Mouse (Mus musculus): Measurements from ENCODE around the gene Itga10.
"Not testable (repeated sequence)": the region's sequence is repeated elsewhere in the genome, so short reads cannot be mapped to it uniquely, and the experiment has no call there.

Itga10 gene

DNA sequence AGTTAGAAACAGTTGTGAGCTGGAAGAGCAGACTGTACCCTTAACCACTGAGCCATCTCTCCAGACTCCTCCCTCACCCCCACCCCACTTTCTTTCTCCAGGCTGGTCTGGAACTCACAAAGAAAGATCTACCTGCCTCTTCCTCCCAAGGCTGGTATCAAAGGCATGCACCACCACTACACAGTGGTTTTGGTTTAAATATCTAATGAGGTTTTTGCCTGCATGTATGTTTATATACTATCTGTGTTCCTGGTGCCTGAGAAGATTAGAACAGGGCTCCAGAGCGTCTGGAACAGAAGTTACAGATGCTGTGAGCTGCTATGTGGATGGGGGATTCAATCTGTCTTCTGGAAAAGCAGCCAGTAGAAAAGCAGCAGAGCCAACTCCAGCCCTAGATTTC lies 11.4 kb upstream of the Itga10 start:
- ATAC-seq (ENCODE audit: insufficient number of reproducible peaks, low FRiP score, low TSS enrichment): no peak

DNA sequence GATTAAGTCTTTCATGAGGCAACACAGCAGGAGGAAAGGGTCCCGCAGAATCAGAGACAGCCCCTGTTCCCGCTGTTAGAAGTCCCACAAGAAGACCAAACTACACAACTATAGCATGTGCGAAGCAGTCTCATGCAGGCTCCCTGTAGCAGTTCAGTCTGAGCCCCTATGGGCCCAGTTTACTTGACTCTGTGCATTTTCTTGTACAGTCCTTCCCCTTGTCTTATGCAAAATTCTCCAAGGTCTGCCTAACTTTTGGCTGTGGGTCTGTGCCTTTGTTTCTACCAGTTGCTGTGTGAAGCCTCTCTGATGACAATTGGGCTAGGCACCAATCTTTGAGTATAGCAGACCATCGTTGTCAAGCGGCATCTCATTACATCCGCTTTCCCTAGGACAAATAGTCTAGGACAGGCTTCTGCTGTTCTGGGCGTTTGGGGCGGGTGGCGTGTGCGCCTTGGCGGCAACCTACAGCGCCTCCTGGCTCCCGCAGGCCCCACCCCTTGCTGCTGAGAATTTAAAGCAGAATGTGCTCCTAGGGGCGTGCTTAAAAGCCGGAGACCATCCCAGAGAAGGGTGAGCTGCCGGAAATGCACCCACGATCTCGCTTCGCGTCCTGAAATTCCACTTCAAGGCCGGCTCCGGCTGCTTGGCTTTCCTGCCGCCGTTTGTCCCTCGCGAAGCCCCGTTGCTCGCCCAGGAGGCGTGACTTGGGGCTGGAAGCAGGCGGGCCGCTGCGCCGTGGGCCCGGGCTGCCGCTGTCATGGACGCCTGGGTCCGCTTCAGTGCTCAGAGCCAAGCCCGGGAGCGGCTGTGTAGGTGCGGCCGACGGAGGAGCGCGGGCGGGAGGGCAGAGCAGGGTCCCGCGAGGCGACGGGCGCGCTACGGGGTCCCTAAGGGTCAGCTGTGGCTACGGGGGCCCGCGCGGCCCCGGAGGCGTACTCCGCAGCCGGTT lies 10.2 kb upstream of the Itga10 start, which contains the start of the genes Pex11b and Gm42957:
Gene Pex11b (plus strand): TSS at position 449 of the 952 bp plus-strand sequence.
Gene Gm42957 (plus strand): TSS at position 547 of the 952 bp plus-strand sequence.
- ATAC-seq (ENCODE audit: insufficient number of reproducible peaks, low FRiP score, low TSS enrichment): peak; percentile 75; the same call in 1 of the 2 replicates

GRCm38 (mm10) chr3:96635906-96636305 lies 9.5 kb upstream of the Itga10 start:
- no peak for ATAC-seq (ENCODE audit: insufficient number of reproducible peaks, low FRiP score, low TSS enrichment)

DNA sequence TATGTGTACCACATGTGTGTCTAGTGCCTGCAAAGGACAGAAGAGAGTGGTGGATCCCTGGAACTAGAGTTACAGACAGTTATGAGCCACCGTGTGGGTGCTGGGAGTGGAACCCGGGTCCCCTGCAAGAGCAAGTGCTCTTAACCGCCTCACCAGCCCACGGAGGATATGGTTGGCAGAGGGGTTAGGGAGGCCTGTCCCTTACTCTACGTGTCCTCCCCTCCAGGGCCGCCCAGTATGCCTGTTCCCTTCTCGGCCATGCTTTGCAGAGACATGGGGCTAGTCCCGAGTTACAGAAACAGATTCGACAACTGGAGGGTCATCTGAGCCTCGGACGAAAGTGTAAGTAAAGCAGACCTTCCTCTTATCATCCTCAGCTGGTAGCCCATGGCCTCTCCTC lies 8.9 kb upstream of the Itga10 start:
- no peak for ATAC-seq (ENCODE audit: insufficient number of reproducible peaks, low FRiP score, low TSS enrichment)

- ATAC-seq (ENCODE audit: insufficient number of reproducible peaks, low FRiP score, low TSS enrichment): no peak
Measured at GRCm38 (mm10) chr3:96639219-96639618, 6.2 kb upstream of the Itga10 start.

- no peak for ATAC-seq (ENCODE audit: insufficient number of reproducible peaks, low FRiP score, low TSS enrichment)
Measured at GRCm38 (mm10) chr3:96647365-96647764, 2.0 kb downstream of the Itga10 start.

GRCm38 (mm10) chr3:96660901-96661300 lies 15.5 kb downstream of the Itga10 start:
- ATAC-seq (ENCODE audit: insufficient number of reproducible peaks, low FRiP score, low TSS enrichment): no peak

DNA sequence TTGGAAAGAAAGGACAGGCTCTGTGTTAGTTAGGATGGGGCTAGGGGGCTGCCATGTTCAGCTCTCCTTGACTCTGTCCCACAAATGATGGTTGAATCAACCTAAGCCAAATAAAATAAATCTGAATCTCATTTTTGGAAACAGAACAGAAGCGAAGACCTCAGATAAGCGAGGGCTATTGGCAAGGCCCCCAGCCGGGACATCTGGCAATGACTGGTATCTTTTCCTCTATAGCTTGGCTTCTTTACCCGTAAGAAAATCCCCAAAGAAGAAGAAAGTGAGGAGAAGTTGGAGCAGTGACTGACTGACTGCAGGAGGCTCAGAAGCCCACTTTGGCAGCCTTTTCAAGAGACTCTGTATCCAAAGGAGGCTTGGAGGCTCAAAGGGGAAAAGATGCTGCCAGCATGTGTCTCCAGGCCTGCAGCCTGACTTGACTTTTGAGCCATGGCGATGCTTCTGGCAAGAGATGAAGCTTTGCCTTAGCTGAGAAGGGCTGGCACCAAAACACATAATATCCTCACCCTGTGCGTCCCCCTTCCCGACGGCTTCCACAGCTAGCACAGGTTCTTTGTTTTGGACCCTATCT lies 17.4 kb downstream of the Itga10 start:
- no peak for ATAC-seq (ENCODE audit: insufficient number of reproducible peaks, low FRiP score, low TSS enrichment)

DNA sequence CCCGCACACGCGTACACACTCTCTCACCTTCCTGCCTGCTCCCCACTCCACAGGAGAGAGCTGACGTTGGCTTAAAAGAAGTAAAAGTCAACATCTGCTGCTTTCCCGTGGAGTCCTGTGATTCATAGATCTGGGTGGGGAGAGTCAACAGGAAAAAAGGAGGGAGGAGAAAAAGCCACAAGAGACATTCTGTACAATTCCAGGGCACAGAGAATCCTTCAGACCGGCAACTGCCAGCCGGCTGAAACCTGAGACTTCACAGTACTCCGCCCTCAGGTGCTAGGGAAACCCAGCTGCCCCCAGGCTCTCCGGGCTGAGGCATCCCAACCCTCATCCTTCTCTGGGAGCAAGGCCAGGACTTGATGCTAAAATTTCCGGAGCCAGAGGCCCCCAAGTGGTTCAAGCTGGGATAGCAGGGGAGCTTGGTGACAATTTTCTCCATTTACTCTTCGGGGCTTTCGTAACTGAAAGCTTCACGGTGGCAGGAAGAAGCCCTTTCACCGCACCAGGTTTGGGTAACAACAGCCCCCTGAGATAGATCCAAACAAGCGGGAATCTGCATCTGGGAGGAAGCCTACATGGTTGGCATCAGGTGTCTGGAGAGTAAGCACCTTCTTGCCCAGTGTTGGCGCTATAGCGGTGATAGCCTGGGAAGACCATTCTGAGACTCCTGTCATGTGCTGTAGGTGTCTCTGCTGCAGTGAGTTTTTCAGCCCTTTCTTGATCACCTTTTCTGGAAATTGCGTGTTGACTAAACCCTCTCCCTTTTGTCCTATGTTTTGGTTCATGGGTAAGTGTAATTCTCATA lies 18.3 kb downstream of the Itga10 start:
- ATAC-seq (ENCODE audit: insufficient number of reproducible peaks, low FRiP score, low TSS enrichment): peak; percentile 77

- not testable (repeated sequence) for ATAC-seq (ENCODE audit: insufficient number of reproducible peaks, low FRiP score, low TSS enrichment)
Measured at GRCm38 (mm10) chr3:96665732-96666363, 20.5 kb downstream of the Itga10 start.

GRCm38 (mm10) chr3:96666916-96667315 lies 21.5 kb downstream of the Itga10 start:
- no peak for ATAC-seq (ENCODE audit: insufficient number of reproducible peaks, low FRiP score, low TSS enrichment)

- ATAC-seq (ENCODE audit: insufficient number of reproducible peaks, low FRiP score, low TSS enrichment): no peak
Measured at GRCm38 (mm10) chr3:96667316-96667715, 21.9 kb downstream of the Itga10 start.

- no peak for ATAC-seq (ENCODE audit: insufficient number of reproducible peaks, low FRiP score, low TSS enrichment)
Measured at GRCm38 (mm10) chr3:96668424-96669067, 23.2 kb downstream of the Itga10 start.

GRCm38 (mm10) chr3:96669727-96670468 lies 24.5 kb downstream of the Itga10 start, which contains the start of gene Ankrd35:
Ankrd35 (plus strand) TSS chr3:96670131.
- peak; percentile 84 for ATAC-seq (ENCODE audit: insufficient number of reproducible peaks, low FRiP score, low TSS enrichment)

GRCm38 (mm10) chr3:96671519-96671918 lies 26.1 kb downstream of the Itga10 start:
- ATAC-seq (ENCODE audit: insufficient number of reproducible peaks, low FRiP score, low TSS enrichment): no peak

DNA sequence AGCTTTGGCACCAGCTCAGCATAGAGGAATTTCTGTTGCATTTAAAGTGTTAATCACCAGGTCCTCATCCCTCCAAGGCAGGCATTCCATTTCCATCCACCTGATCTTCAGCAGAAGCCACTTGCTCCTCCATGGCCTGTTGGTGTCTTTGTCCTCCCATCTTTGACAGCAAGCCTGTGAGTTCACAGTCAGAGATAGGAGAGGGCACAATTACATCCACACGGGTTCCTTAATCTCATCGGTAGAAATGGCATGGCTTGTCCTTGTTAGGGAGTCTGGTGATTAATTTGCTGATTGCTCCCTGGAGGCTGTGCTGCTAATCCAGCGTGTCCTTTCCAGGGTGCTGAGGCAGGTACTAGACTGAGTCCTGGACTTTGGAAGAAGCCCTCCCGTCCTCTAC lies 28.1 kb downstream of the Itga10 start:
- ATAC-seq (ENCODE audit: insufficient number of reproducible peaks, low FRiP score, low TSS enrichment): no peak

GRCm38 (mm10) chr3:96674442-96674841 lies 29.1 kb downstream of the Itga10 start:
- ATAC-seq (ENCODE audit: insufficient number of reproducible peaks, low FRiP score, low TSS enrichment): no peak

DNA sequence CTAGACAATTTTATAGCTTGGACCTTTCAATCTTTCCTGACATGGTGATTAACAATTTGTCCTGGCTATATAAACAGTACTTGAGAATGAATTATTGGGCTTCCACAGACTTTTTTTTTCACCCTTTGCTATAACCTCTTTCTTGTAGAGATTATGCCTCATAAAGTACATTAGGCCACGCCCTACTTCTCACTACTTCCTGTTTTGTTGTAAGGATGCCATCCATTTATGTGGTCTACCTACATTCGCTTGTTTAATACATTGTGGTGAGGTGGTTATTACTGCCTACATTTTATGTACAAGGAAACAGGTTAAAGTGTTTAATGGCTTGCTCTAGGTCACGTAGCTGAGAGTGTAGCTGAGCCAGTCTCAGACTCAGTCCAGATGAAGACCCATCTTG lies 29.8 kb downstream of the Itga10 start:
- ATAC-seq (ENCODE audit: insufficient number of reproducible peaks, low FRiP score, low TSS enrichment): no peak

- no peak for ATAC-seq (ENCODE audit: insufficient number of reproducible peaks, low FRiP score, low TSS enrichment)
Measured at GRCm38 (mm10) chr3:96675690-96676089, 30.3 kb downstream of the Itga10 start.
